Mouse (Mus musculus): ENCODE results near the gene Gemin7.

DNA sequence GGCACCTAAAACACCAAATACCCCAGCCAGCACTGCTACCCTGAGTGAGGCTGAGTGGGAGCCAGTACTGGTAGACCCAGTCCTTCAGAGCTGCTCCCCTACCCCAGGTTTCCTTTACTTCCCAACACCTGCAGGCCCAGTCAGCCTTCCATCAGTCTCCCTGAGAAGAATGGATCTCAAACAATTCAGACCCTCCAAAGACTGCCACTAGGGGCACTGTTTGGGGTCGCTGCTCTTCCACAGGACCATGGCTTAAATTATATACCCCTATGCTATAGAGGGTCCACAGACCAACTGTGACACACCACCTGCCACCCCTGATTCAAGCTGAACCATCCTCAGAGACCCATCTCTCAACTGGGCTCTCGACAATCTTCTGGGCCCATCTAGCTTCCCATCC lies 18.4 kb downstream of the Gemin7 start:
- no peak for TF ChIP-seq POLR2A (IDR thresholded peaks at IDR 0.05; ENCODE audit: insufficient read depth, low read depth, low read length)
- TF ChIP-seq EP300 (IDR thresholded peaks at IDR 0.05; ENCODE audit: insufficient read depth, low read depth, low read length): no peak
